Mouse (Mus musculus) embryo, embryonic 10.5 days (tissue): ENCODE measurements around the gene Tab2.
A peak's percentile ranks its signal among the peaks of the same experiment; 100 is the strongest.
"Not testable (repeated sequence)": the region's sequence is repeated elsewhere in the genome, so short reads cannot be mapped to it uniquely, and the experiment has no call there.

Experiments used
- DNase-seq: peaks from one replicate; pipeline ENCODE4 v3.0.0-alpha.2; 2015; ENCODE audit warnings: low spot score

Gene Tab2

DNA sequence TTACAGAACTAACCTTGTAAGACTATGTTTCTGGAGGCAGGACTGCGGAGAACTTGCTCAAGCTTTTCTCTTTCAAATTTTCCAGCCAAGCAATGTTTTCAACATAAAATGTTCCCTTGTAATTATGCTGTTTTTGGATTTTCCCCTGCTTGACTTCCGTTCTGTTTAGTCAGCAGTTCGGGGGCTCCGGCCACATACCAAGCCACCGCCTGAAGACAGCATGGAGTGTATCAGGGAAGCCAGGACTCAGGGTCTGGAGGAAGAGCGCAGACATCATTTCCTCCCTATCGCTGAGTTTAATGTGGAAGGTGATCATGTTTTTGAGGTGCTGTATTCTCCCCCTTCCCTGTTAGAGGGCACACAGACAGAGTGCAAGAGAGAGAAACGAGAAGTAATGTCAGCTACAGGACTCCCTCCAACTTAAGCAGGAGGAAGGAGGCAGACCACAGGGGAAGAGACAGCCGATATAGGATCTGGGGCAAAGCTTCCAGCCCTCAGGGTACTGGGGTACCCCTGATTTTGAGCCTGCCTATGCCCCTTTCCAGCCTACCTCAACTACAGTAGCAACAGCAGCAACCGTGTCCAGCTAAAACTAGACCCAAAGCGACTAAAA, 67.7 kb downstream of the Tab2 start:
- DNase-seq = no peak

DNA sequence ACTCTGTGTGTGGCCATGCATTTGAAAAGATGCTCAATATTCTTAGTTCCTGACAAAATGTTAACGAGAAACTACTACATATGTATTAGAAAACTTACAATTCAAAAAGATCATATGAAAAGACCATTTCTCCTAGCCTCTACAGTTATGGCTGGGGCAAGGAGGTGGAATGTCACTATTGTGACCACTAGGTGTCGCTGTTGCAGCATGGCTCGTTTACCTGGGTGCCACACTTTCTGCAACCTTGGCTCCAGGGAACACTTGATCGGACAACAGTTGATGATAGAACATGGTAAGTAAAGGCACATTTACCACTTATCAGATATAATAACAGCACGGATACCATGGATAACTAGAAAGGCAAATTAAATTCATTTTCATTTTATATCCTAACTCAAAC, 72.5 kb downstream of the Tab2 start:
- peak; percentile 87 for DNase-seq

DNA sequence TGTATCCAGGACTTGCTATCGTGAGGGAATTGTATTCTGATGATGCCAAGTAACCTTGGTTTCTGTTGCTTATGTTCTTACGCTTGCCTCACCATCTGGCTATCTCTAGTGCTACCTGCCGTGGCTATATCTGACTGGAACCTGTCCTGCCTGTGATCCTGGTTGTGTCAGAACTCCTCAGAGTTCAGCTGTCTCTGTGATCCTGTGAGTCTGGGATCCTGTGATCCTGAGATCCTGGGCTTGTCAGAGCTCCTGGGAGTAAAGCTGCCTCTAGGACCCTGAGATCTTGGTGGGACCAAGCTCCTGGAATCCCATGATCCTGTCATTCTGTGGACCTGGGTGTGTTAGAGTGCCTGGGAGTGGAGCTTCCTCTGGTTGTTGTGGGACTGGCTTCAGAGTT, 74.1 kb downstream of the Tab2 start:
- DNase-seq = no peak

DNA sequence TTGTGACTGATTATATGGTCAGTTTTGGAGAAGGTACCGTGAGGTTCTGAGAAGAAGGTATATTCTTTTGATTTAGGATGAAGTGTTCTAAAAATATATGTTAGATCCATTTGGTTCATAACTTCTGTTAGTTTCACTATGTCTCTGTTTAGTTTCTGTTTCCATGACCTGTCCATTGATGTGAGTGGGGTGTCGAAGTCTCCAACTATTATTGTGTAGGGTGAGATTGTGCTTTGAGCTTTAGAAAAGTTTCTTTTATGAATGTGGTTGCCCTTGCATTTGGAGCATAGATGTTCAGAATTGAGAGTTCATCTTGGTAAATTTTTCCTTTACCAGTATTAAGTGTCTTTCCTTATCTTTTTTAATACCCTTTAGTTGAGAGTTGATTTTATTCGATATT, 75.7 kb downstream of the Tab2 start:
- not testable (repeated sequence) for DNase-seq

DNA sequence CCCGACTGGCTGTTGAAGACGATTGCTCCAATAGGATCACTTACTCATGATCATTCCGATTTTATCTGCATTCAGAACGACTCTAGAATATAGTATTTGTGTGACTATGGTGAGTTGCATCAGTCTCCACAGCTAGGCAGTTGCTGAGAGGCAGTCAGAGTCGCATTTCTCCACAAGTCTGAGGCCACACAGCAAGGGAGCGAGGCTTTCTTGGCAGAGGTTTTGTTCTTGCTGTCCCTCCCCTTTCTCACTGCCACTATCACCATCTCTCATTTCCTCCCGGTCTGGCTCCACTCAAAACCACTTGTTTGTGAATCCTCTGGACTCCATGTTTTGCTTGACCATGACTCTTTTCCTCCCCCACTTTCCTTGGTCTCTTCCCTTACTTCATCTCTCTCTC, 81.8 kb downstream of the Tab2 start:
- no peak for DNase-seq

DNA sequence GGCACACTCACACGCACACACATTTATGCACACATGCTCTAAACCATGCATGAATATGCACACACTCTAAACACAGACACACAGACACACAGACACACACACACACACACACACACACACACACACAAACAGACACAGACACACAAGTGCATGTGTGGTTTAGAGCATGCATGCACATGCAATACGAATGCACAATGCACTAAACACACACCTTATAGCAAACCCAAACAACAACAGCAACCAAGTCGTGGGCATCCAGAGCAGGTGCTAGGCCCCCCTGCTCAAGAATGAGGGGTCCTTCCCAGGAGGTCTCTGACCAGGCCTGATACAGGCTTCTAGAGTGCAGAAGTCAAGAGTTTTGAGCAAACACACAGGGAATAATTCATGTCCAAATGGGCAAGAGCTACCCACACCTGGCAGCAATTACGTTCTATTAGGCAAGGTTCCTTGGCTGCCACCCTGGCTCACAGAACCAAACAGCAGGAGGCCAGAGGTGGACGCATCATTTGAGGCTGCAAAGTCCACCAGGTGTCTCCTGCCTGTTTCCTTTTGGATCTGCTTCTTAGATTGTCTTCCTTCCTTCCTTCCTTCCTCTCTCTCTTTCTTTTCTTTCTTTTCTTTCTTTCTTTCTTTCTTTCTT, 84.5 kb downstream of the Tab2 start:
- DNase-seq = no peak

DNA sequence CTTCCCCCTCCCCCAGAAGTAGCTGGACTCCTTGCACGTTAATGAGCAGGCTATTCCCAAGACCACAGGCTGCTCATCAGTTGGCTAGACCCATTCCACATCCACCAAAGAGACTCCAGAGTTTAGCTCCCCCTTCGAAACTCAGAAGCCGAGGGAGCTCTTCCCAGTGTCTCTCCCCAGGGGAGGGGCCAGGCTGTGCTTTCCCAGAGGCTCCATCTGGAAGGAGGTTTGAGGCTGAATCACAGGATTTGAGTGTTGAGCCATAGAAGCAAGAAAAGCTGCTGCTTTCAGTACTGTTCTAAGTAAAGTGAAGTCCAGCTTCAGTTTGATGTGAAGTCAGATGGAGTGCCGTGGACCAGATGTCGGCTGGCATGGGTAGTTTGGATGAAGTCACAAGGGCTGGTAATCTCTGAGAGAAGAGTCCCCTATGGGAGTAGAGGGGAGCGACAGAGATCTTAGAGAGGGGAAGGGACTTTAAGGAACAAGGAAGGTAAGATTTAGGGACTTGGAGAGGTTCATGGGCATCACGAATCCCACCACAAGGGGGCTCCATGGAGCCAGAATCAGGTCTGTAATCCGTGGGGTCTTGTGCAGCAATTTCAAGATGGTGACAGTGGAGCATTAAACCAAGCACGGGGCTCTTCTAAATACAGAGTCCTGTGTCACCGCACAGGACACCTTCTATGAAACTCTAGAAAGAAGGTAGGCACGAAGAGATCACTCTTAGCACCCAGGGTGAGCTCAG, 85.3 kb downstream of the Tab2 start:
- DNase-seq = peak; percentile 61

DNA sequence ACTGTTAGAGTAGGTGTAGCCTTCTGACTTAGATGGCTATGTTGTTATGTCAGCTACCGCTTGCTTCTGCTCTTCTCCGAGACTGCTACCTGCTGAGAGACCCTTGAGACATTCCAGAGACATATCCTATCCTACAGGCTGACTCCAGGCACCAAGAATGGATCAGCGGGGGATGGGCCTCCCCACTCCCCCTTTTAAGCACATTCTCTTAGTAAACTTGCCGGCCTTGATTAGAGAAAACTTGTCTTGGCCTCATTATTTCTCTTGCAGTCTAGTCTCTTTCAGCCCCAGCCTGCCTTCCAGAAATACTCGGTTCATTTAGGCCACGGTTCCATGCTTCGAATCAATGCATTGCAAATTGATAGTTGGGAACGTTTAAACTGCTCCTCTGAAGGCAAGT, 86.3 kb downstream of the Tab2 start:
- no peak for DNase-seq

DNA sequence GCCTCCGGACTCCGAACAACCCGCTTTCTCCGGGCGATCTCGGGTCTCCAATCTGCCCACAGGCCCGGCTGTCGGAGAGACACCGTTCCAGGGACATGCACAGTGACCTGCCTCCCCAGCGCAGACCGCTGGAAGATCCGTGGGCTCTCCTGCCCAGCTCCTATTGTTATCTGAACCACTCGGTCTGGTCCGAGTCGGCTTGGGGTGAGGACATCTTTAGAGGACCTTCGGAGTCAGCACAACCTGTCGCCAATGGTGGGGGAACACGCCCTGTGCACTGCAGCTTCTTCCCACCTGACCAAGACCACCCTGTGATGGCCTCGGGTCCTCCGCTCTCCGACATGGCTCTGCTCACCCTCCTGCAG, 88.4 kb downstream of the Tab2 start:
- DNase-seq = peak; percentile 7

DNA sequence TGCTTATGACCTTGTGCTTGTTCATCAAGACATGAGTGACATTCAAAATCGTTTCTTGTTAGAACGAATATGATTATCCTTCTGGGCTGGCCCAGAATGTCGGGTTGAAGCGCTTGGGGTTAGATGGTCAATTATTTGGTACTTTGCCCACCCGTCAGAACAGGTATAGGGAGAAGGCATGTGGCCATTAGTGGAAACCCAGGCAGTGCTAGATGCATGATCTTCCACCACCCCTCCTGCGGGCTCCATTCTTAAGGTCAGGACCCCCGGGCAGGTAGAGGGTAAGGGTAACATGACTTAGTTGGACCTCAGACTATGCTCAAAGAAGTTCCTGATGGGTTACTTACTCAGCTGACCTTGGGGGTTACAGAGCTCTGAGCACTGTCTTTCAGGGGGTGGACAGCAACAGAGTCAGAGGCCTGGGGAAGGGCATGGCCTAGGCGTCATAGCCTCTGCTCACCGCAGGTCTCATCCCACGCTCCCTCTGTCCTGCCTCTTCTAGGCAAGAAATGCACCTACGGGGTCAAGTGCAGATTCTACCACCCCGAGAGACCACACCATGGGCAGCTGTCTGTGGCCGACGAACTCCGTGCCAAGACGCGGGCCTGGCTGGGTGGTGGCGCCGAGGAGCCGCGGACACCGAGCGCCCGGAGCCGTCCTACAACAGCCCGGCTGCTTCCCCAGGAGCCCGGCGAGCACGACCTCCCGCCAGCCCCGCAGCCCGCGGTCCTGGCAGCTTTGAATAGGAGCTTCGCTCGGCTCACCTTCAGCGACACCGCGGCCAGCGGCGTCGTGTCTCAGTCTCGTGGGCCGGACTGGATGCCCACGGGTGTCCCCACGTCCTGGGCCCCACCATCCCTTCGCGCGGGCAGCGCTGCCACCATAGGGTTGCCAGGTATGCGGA, 89.0 kb downstream of the Tab2 start:
- DNase-seq = peak; percentile 31

DNA sequence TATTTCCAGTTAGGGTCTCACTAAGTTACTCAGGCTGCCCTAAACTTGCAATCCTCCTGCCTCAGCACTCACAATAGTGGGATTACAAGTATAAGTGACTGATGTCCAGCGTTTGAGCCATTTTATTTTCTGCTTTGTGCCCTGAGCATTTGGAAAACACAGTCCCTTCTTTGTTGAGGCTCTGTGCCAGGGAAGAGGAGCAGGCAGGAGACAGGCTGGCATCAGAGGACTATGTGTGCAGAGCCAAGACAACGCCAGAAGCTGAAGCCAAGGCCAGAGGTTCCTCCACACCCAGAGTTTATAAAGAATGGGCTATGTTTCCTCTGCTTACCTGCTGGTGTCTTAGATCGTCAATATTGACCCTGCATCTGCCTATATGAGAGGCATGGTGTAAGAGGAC, 91.2 kb downstream of the Tab2 start:
- DNase-seq = no peak

DNA sequence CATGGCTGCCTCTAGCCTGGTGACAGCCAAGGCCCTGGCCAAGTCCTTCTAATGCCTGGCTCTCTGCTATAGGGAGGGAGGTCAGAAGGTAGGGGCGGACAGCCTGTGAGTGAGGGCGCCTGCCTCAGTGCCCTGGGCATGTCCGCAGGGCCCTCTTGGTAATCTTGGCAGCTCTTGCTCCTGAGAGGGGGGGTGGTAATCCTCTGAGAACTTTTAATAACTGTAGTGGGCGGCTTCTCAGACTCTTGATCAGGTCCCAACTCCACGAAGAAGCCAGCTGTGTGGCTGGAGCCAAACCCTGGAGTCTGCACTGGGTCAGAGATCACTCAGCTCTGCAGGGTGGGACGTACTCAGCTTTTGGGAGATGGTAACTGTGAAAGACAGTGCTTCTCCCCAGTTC, 91.8 kb downstream of the Tab2 start:
- no peak for DNase-seq

DNA sequence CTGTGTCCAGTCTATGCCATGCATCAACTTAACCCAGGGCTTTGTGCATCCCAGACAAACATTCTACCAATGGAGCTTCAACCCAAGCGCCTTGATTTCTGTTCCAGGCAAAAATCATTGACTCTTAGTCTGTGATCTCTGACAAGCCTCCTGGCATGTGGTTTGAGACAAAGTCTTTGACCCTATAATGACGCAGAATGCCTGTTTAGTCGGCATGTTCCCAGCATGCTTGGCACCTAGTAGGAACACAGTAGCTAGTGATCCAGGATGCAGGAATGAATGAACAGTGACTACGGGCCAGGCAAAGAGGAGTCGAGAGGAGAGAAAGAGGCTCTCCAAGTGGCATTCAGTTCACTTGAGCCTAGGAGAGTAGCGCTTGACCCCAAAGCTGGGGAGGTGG, 92.6 kb downstream of the Tab2 start:
- no peak for DNase-seq

DNA sequence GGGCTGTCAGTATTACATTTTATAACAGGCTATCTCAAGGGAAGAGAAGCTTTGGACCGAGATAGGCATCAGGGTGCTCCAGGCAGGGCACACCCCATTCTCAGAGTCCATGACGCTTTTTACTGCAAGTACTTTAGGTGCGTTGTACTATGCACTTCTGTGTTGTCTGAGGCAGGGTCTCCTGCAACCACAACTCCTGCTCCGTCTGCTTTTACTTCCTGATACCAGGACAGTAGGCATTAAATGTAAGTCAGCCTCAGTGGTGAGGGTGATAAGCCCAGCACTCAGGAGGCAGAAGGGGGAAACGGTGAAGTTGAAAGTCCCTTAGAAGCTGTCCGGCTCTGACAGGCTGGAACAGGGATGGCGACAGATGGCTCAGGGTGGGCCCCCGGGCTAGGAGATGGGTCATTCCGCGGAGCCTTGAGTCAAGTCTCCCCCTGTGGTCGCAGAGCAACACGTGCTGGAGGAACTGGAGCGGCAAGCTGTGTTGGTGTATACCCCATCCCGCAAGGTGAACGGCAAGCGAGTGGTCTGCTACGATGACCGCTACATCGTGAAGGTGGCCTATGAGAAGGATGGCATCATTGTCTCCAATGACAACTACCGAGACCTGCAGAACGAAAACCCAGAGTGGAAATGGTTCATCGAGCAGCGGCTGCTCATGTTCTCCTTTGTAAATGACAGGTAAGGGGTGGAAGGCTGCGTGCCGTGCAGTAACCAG, 93.9 kb downstream of the Tab2 start:
- no peak for DNase-seq

DNA sequence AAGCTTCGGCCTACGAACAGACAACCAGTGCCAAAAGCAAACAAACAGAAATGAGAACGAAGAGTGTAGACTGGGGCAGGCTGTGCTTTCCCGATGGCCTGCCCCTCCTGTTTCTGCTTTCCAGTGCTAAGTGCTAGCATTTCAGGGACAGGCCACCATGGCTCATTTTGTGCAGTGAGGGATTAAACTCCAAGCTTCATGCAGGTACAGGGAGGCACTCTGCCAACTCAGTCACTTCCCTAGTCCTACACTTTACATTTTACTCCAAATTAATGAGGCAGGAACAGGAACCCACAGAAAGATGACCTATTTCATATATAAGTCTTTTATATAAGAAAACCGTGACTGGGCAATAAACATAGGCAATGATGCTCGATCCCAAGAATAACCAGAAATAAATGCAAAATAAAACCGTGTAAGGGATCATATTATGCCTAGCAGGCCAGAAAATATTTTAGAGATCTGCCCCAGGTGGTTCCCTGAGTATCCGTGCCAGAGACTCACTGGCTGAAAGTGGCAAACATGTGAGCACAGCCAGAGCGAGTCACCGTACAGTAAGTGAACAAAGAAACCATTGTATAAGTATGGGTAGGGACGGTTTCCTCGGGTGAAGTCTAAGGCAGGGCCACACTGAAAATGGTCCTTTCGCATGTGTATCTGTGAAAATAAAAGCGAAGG, 94.6 kb downstream of the Tab2 start:
- no peak for DNase-seq

DNA sequence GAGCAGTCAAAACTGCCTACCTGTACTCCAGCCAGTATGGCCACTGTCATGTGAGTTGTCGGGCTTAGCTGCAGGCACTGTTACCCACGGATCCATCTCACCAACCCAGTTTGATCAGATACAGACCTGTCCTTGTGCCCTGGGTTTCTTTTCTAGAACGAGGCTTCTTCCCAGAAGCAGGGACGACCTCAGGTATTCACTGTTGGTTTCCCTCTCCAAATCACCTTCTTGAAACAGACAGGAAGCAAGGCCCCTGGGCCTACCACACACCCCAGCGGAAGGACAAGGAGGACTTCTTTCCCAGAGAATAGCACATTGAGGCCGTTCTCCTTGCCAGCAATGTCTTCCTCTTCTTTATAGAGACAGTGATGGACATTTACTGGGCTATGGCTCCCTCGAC, 95.5 kb downstream of the Tab2 start:
- DNase-seq = no peak
